Mouse (Mus musculus) B cell, adult 2 months (primary cell): ENCODE measurements around the gene Usf3.

Source experiments
- DNase-seq, 2 experiments: peaks; one replicate each; pipeline ENCODE4 v3.0.0; 2022

Gene Usf3

DNA sequence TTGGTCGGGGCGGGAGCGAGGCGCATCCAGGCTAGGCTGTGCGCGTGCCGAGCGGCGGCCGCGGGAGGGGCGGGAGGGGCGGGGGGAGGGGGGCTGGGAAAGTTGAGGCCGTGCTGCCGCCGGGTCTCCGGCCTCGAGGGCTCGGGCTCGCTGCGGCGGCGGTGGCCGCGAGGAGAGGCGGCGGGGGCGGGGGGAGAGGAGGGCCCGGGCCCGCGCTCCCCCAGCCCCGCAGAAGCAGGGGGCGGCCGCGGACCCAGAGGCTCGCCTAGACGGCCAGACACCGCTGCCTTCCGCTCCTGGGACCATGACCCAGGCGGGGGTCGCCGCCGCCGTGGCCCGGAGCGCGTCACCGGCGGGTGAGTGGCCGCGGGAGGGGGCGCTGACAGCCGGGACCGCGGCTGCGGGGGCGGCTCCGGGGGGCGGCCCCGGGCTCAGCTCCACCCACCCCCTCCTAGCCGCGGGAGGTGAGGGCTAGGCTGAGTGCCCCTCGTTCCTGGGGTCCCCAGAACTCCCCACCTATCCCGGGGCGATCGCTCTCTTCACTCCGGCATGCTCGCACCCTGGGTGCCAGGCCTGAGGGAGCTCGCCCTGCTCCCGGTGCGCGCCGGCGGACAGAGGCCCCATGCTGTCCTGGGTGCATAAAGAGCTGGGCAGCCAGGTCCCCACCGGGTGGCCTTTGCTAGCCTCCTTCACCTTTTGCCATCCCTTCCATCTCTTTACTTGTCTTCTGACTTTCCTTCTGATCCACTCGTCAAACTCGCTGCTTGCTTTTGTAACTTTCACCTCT lies at the start of gene Usf3:
Gene Usf3 (plus strand): TSS at position 92 of the 787 bp plus-strand sequence.
- peak; percentile 67 to 74 for DNase-seq

DNA sequence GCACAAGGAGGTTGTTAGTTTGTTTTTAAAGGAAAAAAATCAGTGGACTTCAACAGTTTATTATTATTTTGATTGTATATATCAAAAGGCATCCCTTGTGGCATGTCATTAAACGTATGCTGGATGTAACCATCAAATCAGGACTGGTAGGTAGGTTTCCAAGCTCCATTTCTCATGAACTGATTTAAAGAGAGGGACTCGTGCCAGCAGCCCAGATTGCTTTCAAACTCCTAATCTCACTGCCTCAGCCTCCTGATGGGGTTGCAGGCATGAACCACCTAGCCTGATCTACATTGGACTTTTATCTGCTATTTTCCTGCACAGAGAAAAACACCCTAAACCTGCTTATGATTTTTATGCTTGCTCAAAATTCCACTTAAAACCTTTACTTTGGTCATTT lies 49.3 kb upstream of the Usf3 start:
- no peak for DNase-seq

DNA sequence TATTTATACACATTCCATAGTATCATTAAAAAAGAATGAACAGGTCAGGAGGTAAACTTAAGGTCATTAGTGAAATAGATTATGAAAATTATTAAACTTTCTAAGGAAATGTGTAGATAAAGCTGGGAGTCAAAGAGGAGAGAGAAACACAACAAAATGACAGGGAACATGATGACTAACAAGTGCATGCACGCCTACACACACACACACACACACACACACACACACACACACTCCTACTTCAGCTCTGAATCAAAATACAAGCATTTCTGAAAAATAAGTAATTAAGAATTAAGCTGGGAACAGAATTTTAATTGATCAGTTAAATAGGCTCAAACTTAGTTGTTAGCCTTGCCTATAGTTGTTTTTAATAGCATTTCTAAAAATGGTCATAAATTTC lies 48.3 kb upstream of the Usf3 start:
- DNase-seq, result no peak

DNA sequence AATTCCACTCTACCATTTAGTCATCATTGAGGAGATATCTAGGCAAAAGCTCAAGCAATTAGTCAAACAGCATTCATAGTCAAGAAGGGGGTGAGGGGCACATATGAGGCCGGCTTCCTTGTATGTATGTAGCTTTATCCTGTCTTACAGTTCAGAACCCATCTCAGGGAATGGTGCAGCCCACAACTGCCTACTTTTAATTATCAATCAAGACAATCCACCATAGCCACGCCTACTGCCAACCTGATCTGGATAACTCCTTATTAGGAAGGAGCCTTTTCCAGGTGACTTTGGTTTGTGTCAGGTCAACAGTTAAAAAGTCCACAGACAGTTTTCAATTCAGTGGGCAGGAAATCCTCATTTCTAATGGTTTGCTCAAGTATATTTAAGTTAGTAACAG lies 47.6 kb upstream of the Usf3 start:
- DNase-seq, result no peak

DNA sequence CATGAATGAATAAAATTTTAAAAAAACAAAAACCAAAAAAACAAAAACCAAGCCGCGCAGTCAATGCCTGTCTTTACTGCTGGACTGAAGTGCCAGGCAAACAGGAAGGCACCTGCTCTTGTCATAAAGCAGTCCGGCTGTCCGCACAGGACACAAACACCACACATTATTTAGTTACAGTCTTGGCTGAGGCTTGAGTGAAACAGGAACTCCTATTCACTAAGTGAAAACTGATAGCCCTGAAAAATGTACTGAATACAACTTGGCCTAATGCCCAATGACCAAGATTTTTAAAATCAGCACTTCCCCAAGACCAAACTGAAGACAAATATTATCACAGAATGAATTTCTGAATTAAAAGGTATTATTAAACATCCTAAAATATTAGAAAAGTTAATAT lies 46.6 kb upstream of the Usf3 start:
- no peak for DNase-seq

DNA sequence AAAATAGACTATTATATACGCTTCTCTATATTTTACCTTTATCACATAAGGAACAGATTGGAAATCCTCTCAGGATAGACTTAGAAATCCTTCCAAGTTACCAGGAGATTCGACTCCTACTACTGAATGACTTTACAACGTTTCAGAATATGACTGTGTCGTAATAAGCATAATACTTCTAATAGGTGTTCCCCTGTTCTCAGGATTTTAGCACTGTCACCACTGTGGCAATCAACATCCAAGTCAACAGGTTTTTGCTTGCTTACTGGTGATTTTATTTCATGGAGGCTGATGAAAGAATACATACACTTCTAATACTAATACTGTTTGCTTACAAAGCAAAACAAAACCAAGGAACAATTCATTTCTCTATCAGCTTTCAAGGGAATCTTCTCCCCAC lies 40.7 kb upstream of the Usf3 start:
- no peak for DNase-seq

DNA sequence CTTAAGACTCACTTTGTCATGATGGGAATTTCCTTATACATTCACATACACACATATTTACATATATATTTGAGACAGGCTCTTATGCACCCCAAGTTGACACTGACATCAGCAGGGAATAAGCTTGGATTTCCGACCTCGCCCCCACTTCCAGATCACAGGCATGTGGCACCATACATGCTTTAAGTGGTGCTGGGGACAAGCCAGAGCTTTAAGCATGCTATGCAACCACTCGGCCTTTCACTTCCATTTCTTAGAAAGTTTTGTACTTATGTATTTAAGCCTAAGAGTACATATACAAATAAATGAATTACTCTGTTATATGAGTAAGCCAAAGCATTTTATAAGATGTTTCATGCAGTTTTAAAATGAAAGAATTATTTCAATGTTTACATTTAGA lies 39.9 kb upstream of the Usf3 start:
- DNase-seq, result no peak

DNA sequence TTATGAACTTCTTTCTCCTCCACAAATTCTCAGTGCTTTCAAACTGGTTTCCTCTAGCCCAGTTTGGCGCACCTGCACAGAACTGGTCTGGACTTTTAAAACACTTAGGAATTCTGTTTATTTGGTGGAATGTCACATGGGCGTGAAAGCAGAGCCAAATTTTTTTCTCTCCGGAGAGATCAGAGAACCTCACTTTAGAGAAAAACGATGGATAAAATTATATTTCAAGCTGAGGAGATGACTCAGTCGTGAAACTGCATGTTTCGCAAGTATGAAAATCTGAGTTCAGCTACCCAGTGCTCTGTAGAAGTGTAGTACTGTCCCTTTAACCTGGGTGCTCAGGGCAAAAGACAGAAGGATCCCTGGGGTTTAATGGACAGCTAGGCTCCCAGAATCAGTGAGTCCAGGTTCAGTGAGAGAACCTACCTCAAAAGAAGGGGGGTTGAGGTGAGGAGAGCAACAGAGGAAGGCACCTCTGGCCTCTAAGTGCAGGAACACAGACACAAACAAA lies 36.5 kb upstream of the Usf3 start:
- no peak for DNase-seq

DNA sequence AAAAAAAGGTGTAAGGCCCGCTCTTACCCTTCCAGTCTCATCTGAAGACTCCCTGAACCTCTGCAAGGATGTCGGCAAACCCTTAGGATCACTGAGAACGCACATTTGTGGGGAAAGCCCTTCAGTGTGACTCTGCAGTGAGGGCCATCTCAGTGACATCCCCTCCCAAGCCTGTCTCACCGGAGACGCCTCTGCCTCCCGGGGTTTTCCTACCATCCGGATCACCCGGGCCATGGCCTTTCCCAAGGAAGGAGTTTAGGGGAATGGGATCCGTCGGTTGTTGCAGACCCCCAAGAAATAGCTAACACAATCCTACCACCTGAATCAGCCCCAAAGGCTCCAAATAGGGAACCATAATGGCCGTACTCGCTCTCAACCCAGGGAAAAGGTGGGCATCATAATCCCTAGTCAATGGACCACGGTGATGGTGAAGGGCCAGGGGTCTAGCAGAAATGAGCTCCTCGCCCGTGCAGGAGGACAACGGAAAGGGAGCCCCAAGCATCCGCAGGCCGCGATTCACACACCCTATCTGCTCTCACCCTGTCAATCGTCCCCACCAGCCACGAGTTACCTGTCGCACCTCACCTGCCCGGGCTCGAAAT lies 34.6 kb upstream of the Usf3 start:
- DNase-seq, result peak in 1 of 2 experiments; percentile 4

DNA sequence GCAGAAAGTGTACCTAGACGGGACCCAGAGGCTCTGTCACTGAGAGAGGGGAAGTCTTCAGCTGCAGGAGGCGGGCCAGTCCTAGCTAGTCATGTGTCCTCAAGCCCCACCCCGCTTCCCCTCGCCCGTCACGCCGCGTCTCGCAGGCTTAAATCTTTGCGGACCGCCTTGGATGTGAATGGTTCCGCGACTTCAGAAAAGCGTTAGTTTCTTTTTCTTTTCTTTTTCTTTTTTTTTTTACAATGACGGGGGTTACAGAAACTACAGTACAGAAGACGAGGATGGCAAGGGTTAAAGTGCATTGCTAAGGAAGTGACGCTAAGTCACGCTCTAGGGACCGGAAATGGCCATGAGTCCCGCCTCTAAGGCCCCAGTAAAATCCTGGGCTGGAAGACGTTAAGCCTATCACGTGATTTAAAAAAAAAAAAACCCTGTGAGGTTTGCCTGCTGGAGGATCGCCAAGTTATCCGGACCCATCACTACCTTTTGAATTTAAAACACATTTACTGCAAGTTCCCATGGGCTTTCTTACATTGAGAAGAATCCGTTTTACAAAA lies 34.0 kb upstream of the Usf3 start:
- peak; percentile 90 for DNase-seq

DNA sequence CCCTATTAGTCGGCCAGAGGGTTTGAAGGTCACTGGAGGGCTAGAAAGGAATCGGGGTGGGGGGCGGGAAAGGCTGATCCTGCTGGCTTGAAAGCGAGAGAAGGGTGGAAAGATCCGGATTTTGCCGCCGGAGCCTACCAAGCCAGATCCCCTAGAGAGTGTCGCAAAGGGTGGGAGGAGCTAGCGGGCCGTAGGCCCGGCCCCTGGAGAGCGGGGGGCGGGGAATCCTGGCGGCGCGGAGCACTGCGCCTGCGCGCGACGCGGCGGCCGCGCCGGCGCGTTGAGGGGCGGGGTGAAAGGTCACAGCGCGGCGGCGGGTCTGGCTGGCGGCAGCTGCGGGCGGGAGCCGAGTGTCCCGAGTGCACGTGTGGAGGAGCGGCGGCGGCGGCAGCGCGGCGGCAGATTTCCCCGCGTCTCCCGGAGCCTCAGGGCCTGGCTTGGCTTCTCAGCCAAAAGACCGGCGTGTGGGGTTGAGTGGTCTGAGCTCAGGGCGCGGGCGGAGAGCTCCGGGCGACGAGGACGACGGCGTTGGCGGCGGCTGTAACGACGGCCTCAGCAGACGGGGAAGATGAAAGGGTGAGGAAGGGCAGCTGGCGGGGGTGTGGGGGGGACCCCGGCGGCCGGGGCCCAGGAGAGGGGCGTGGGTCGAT lies 33.4 kb upstream of the Usf3 start, which contains the start of the genes Atp6v1a and Naa50:
Gene Atp6v1a (minus strand): TSS at position 170 of the 650 bp plus-strand sequence.
Gene Naa50 (plus strand): TSS at position 295 of the 650 bp plus-strand sequence.
- DNase-seq, result peak; percentile 93 to 96

DNA sequence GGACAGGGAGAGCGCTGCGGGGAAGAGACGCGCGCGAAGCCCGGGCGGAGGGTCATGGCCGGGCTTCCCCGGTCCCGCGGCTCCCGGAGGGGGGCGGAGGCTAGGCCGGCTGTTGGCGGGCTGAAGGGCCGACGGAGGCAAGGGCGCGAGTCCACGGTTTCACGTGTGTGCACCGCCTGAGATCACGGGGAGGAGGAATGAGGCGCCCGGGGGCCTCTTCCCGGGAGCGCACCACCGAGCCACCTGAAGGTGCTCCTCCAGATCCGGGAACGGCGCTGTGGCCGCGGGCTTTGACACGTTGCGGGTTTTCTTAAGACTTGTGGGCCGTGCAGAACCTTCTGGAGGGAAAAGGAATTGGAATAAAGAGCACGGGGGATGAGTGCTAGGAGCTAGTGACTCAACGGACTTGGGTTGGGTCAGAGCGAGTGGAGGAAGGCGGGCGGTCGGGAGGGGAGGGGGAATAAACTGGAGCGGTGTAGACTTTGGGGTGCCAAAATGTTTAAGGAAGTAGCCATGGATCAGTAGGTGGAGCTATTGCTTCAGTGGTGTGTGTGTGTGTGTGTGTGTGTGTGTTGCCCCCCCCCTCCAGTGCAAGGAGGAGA lies 32.8 kb upstream of the Usf3 start:
- peak; percentile 76 to 78 for DNase-seq

DNA sequence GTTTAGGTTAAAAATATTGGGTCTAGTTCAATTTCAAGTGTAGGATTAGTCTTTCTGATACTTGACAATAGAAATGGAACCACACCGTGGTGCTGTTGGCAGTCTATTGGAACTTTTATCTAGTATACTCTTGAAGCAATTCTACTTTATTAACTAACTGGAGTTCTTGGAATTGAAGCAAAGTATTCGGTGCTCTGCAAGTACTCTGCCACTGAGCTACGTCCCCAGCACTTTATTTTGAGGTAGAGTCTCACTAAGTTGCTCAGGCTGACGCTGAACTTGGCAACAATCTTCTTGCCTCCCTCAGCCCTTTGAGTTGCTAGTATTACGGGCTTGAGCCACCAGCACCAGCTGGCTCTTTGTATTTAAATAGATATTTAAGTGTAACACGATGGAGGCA lies 31.6 kb upstream of the Usf3 start:
- DNase-seq, result no peak

DNA sequence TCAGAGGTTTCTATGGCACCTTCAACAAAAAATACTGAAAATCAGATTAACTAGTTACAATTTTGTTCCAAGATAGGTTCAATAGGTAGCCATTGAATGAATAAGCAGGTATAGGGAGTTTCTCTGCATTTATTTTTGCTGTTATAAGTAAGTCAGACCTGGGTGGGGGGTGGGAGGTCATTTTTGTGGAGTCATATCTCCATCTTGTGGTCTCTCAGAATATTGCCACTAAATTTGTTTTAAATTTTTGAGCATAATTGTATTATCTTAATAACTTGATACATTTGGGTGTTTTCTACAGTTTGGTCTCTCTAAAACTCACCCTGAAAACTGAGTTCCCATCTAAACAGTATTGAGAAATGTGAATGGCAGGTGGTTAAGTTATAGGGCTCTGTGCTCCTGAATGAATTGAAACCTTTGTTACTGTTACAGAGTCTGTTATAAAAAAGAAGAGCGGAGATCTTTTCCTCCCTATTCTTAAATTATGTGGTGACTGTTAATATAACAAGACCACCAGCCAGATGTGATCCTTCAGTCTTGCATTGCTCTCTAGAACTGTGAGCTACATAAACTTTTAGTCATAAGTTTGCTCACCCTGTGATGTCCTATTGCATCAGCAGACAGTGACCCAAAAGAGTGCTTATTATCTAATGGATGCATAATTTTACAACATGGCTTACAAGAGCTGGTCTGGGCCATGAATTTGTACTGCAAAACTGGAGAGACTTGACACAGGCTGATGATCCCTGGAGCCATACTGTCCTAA lies 23.9 kb upstream of the Usf3 start:
- no peak for DNase-seq

DNA sequence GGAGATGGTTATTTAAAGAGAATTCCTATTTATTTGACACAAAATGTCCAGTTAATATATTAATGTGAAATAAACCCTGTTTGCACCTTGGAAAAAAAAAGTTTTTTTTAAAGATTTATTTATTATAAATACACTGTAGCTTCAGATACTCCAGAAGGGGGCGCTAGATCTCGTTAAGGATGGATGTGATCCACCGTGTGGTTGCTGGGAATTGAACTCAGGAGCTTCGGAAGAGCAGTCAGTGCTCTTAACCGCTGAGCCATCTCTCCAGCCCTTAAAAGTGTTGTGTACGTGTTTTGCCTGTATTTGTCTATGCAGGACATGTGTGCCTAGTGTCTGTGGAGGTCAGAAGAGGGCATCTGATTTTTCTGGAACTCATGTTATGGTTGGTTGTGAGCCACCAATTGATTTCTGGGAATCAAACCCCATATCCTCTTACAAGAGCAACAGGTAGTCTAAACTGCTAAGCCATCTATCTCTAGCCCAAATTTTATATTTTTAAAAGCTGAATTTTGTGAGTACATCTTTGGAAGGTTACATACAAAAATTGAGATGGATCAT lies 18.5 kb upstream of the Usf3 start:
- peak; percentile 23 to 31 for DNase-seq

DNA sequence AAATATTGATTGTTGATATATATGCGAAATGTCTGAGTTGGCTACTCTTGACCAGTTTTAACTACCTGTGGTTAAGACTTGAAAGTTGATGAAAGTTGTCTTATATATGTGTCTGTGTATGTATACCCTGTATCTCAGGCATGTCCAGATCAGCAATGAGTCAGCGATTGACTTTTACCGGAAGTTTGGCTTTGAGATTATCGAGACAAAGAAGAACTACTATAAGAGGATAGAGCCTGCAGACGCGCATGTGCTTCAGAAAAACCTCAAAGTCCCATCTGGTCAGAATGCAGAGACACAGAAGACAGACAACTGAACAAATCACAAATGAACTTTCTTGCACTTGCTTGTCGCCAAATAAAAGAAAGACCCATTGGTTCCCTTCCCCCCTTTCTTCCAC lies 13.7 kb upstream of the Usf3 start:
- no peak for DNase-seq

DNA sequence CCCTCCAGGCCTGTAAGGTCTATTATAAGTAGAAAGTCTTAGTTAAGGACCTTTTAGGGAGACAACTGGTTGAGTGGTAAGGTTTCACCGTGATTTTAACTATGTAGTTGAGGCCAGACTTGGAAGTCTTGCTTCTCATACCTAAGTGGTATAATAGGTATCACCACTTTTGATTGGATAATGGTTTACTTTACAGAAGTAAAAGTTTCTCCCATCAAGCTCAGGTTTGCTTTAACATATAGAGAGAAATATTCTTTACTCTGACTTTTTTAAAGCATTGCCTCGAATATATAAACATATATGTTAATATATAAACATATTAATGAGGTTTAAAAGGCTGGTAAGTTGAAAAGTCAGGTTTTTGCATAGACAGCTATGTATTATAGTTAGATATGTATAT lies 9.2 kb upstream of the Usf3 start:
- no peak for DNase-seq

DNA sequence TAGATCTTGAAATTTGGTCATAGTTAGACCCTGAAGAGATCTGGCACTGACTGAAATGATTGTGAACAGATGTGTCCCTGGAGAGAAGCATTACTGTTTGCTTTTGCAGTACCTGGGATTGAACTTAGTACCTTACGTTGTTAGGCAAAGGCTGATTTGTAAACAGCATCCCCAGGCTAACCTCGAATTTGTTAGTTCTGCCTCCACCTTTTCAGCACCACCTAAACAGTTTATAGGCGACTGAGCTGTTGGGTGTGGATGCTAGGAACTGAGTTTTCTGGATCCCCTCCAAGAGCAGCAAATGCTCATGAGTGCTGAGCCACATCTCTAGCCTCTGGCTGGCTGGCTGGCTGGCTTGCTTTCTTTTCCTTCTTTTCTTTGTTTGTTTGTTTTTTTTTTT lies 7.9 kb upstream of the Usf3 start:
- no peak for DNase-seq

DNA sequence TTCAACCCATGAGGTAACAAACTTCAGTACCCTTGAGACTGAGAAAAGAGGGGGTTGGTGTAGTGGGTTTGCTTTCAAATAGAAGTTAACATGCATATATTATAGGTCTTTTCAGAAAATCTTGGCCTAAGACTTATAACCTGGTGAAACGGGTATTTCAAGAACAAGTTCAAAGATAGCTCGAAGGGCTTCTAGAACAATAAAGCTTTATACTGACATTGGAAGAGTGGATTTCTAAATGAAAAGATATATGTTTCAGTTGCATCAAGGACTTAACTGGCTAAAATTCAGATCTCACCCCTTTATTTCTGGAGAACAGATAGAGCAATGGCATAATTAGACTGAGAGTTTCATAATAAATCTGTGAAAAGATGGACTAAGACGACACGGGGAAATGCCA lies 4.1 kb upstream of the Usf3 start:
- no peak for DNase-seq

DNA sequence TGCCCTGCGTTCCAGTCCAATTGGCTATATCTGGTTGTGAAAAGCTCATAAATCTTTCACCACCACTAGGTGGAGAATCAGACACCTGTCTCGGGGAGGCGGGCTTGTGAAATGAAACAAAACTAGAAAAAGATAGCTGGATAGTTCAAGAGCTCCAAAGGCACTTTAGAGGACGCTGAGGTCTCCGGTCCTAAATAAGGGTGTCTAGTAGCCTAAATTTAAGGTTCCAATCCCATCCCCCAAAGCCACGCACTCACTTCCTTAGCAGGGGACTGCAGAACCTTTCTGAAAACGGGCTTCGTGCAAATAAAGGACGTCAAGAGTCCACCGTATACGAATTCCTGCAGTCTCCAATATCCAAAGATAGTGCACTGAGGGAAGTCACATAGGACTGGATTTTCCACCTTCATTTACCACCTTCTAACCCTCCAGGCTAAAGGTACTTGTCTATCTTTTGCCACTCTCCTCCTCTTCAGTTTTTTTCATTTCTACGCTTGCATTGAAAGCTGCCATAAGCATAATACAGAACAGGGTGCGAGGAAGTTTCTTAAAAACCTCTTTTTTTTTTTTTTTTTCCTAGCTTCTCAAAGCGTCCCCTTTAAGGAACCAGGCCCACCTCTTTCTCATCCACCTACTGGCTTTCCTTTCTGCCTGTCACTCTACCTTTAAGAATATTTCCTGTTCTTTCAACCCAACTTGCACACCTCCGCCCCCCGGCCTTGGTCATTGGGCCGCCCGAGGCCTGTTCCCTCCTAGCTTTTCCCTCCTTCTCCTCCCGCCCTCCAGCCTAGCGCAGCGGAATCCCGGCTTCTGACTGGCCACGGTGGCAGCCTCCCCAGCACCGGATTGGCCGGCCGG lies 520 bp upstream of the Usf3 start:
- peak; percentile 95 to 97 for DNase-seq

DNA sequence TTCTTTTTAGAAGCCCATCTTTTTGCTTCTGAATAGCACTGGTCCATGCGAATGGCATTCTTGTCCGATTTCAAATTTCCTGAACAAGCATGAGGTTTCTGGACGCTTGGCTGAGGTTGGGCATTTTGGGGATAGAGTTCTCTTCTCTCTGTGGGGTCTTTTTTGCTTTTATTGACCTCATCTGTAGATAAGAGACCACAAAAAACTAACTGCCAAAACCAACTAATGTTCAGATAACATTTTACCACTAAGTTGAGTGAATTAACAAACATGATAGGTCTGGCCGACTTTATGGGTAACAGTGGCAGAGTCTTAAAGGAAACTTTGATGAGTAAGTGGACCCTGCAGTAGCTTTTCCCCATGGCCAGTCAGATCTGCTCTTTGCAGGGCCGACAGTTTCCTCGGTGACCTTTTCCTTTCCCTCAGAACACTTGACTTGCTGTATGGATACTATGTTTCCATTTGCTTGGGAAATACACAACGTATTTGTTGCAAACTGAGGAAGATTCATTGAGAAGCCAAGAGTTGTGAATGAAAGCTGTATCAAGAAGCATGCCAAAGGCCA lies 1.0 kb downstream of the Usf3 start:
- no peak for DNase-seq
